Mouse (Mus musculus) frontal cortex, postnatal 14 days (tissue): ENCODE measurements around the gene Lrrc7.
A peak's percentile ranks its signal among the peaks of the same experiment; 100 is the strongest.

Source experiments
- DNase-seq, 2 experiments: peaks; one replicate each; pipeline ENCODE4 v3.0.0; 2022; ENCODE audit warnings: low spot score in 2 of 2

Gene Lrrc7

DNA sequence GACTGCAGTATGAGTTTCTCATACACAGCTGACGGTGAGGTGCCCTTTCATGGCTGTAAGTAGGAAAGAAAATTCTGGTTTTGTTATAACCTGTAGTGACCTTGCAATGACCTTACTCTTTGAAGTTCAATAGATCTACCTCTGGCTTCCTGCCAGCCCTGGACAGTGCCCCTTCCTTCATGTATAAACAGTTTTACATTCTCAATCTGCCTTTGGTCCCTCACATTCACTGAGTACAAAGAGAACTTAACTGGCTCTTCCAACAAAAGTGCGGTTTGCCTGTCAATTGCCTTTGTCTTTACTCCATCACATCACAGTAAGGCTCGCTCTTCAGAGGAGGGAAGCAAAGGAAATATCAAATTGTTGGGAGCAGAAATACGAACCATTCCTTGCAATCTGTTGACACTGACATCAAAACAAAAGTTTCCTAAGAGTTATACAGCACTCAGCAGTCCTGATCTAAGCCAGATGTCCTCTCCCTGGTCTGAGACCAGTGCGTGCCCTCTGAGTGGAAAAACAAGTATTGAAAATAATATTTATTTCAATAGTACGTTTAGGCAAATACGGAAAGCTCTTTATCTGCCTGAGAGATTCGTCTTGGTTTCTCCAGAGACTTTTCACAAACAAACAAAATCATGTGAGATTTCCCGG is 493.3 kb downstream of the Lrrc7 start:
- DNase-seq = no peak

GRCm38 (mm10) chr3:158067916-158068315 is 494.1 kb downstream of the Lrrc7 start:
- DNase-seq = no peak

GRCm38 (mm10) chr3:158065256-158065655 is 496.8 kb downstream of the Lrrc7 start:
- DNase-seq = no peak

GRCm38 (mm10) chr3:158061811-158062523 is 500.1 kb downstream of the Lrrc7 start:
- no peak for DNase-seq

DNA sequence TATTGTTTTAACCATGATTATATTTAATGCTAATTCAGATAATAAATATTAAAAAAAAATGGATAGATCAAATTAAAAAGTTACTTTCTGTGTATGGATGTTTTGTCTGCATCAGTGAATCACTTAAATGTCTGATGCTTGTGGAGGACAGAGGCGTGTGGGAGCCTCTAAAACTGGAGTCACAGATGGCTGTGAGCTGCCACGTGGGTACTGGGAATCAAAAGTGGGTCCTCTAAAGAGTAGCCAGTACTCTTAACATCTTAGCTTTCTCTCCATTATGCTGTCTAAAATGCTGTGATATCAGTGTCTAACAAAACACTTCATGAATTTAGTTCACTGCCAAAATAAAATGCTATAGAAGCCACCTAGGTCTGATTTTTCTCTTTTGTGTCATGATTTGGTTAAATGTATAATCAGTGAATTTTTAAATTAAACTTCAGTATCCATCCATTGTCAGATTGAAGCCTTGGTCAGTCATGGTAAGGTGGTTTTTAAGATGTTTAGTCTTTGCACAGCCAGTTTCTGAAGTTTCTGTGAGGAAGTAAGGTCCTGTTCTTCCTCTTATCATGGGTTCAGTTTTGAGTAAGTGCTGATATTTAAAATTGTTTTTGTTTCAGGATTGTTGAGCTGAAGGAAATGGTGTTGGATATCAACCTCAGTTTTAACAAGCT is 501.3 kb downstream of the Lrrc7 start:
- DNase-seq = no peak

DNA sequence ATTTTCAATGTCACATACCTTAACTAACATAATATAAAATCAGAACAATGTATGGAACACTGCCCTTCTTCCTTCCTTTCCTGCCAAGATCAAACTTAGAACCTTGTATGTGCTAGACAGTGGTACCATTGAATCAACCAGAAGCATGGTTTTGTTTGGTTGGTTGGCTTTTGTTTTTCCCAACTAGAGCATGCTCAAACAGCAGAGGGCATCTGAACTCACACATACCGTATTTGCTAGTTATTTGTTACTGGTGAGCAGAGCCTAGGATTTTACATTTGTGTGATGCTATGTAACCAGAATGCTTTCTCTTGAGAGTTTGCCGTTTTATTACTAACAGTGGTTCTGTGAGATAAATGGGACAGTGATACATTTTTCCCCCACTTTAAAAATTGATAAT is 512.5 kb downstream of the Lrrc7 start:
- DNase-seq = no peak

DNA sequence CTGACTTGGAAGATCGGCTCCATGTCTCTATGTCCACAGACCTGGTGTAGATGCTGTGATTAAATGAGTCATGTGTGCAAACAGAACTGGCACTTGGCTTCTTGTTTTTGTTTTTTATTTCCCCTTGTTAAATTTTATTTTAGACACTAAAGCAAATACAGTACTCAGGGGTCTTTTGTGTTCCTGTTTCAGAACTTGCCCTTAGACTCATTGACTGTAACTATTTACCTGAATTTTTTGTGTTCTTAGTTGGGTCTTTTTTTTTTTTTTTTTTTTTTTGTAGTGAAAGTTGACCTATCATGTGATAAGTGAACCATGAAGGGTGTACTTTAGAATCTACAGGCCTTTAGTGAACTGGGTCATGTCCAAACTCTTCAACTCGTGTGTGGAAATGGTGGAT is 521.3 kb downstream of the Lrrc7 start:
- DNase-seq = no peak

- DNase-seq = no peak
Observed at GRCm38 (mm10) chr3:158038106-158038505, 523.9 kb downstream of the Lrrc7 start.

DNA sequence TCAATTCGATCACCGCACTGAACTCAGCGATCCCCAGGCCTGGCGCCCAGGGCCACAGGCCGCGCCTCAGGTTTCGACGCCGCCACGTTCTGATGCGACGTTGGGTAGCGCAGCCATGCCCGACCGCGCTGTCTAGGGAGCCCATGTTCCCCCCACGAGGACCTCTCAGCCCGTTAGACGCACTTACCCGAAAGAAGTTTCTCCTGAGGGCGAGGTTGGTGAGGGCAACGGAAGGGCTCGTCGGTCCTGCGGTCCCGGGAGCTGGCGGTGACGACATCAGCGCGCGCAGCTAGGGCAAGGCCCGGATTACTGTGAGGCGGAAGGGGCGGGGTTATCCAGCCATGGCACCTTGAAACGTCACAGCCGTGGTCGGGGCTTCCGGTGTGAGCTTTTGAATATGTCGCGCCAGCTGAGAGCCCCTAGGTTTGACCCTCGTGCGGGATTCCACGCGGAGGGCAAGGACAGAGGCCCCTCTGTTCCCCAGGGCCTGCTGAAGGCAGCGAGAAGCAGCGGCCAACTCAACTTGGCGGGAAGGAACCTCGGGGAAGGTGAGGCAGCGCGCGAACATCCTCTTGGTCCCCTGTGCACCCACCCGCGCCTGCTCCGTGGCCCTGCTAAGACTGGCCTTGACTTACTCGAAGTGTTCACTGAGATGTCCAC is 525.6 kb downstream of the Lrrc7 start, which contains the start of the genes Srsf11 and Lrrc40:
TSS of gene Srsf11 (minus strand) at position 311 of the 660 bp plus-strand sequence.
TSS of gene Lrrc40 (plus strand) at position 334 of the 660 bp plus-strand sequence.
- peak; percentile 89 to 93 for DNase-seq

- DNase-seq = no peak
Observed at GRCm38 (mm10) chr3:158035866-158036265, 526.2 kb downstream of the Lrrc7 start.
